Mouse (Mus musculus) heart, postnatal 0 days (tissue): ENCODE data around the gene Vdr. TPM values are rescaled to one million over a fixed set of nuclear protein-coding genes. Genes with fewer than 3 reads are reported as not detected.

ENCODE experiments used
- ATAC-seq: fragments of 200-750 bp; cut with Nextera tagmentation; 2 replicates; pipeline ENCODE4 v1.8.0; 2017; ENCODE audit warnings: low read depth, moderate number of reproducible peaks, moderate library complexity; ENCODE audit not compliant: insufficient read depth
- DNase-seq: peaks from one replicate; pipeline ENCODE4 v3.0.0-alpha.2; 2016; ENCODE audit warnings: low spot score
- H3K27ac ChIP-seq: fragments of 300-500 bp; sonication (generic); 2 replicates; pipeline ENCODE4 v1.5.1; 2014; ENCODE audit warnings: low read depth, mild to moderate bottlenecking
- H3K27me3 ChIP-seq: fragments of 300-500 bp; sonication (generic); 2 replicates; pipeline ENCODE4 v1.6.1; 2014; ENCODE audit warnings: low read length, mixed read lengths; ENCODE audit not compliant: control insufficient read depth, insufficient read depth
- H3K36me3 ChIP-seq: fragments of 300-500 bp; sonication (generic); replicated peaks from 2 replicates; pipeline ENCODE4 v1.6.1; 2014; ENCODE audit warnings: low read length, mixed read lengths; ENCODE audit not compliant: control insufficient read depth, insufficient read depth
- H3K4me1 ChIP-seq: fragments of 300-500 bp; sonication (generic); 2 replicates; pipeline ENCODE4 v1.6.1; 2014; ENCODE audit warnings: antibody characterized with exemption; ENCODE audit not compliant: control insufficient read depth, insufficient read depth
- H3K4me2 ChIP-seq: fragments of 300-500 bp; sonication (generic); 2 replicates; pipeline ENCODE4 v1.6.1; 2014; ENCODE audit warnings: low read depth, mild to moderate bottlenecking, low read length, moderate library complexity
- H3K4me3 ChIP-seq: fragments of 300-500 bp; sonication (generic); 2 replicates; pipeline ENCODE4 v1.5.1; 2014; ENCODE audit warnings: low read depth, low read length
- H3K9ac ChIP-seq: fragments of 300-500 bp; sonication (generic); replicated peaks from 2 replicates; pipeline ENCODE4 v1.6.1; 2014; ENCODE audit warnings: low read depth, low read length, mixed read lengths
- H3K9me3 ChIP-seq: fragments of 300-500 bp; sonication (generic); replicated peaks from 2 replicates; pipeline ENCODE4 v1.6.1; 2016; ENCODE audit warnings: low read length; ENCODE audit not compliant: control insufficient read depth
- CTCF ChIP-seq: IDR thresholded peaks from 2 replicates; pipeline ENCODE4 v1.5.1; 2016; ENCODE audit warnings: antibody characterized with exemption, control low read depth, low read depth
- EP300 ChIP-seq: IDR thresholded peaks from 2 replicates; pipeline ENCODE4 v1.6.1; 2016; ENCODE audit warnings: antibody characterized with exemption, low read depth
- WGBS: fragments of 180-500 bp; shearing (Covaris S2); extraction: QIAGEN DNeasy Blood & Tissue Kit; methylation state at CpG from one replicate; pipeline ENCODE4 v1.1.7; 2014; 5-methylcytosine and 5-hydroxymethylcytosine counted together
- polyA plus RNA-seq: library from polyadenylated mRNA; unstranded; fragments of >200 nt; fragmentation: Nextera tagmentation; extraction: Ambion mirVana; gene quantifications from 2 replicates; pipeline ENCODE4 v1.2.1, GENCODE M21; 2015
- total RNA-seq: library from RNA; depleted of rRNA; stranded (reverse); fragments of >200 nt; gene quantifications from 2 replicates; pipeline ENCODE4 v1.2.3, GENCODE M21; 2014; ENCODE audit warnings: low replicate concordance

Vdr gene
- total and polyA plus RNA-seq, 2 experiments from 2014 or later: 0.15 to 2.6 TPM

GRCm38 (mm10) chr15:97900336-97900912, 10.0 kb downstream of the Vdr start:
- no peak for ATAC-seq

GRCm38 (mm10) chr15:97899714-97900113, 10.7 kb downstream of the Vdr start:
- Histone ChIP-seq H3K36me3 (no peaks in the 10 kb centered on the region), H3K4me1 (peaks cover 14% of the 10 kb centered on the region; the same call in 1 of the 2 replicates), H3K4me3 (no peak overlapping the region), H3K27ac (no peak overlapping the region), H3K9me3 (no peaks in the 10 kb centered on the region), H3K9ac (no peak overlapping the region), H3K4me2 (no peak overlapping the region), H3K27me3 (no peaks in the 10 kb centered on the region)
- no peak for TF ChIP-seq EP300
- DNase-seq (no peak), ATAC-seq (no peak)
- 87% methylated on average over 8 of the region's 8 CpGs for WGBS

More at GRCm38 (mm10) chr15:97900336-97900912, 10.0 kb downstream of the Vdr start:
- no peak for TF ChIP-seq CTCF
- TF ChIP-seq EP300: no peak
- Histone ChIP-seq H3K4me1 (peaks cover 14% of the 10 kb centered on the region; the same call in 1 of the 2 replicates), H3K9me3 (no peaks in the 10 kb centered on the region), H3K27me3 (no peaks in the 10 kb centered on the region), H3K9ac (no peak overlapping the region), H3K36me3 (no peaks in the 10 kb centered on the region), H3K4me3 (no peak overlapping the region), H3K27ac (no peak overlapping the region), H3K4me2 (no peak overlapping the region)
- DNase-seq: no peak
- 66% methylated on average over 12 of the region's 12 CpGs for WGBS

DNA sequence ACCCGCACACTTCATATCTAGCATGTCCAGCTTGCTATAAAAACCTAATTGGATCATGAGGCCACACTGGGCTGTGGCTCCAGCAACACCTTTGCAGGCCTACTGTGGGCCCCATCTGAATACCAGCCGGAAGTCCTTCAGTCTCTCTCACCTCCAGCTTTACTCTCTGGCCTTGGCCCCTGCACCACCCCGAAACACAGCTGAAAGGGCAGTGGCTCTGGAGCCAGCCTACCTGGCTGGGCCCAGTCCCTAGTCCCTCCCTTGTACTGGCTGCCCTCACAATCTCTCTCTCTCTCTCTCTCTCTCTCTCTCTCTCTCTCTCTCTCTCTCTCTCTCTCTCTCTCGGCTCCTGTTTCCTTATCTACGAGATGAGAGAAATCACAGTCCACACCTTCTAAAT, 11.6 kb downstream of the Vdr start:
- ATAC-seq: peak; percentile 22; the same call in 1 of the 2 replicates
- no peak overlapping the region for H3K27ac ChIP-seq
- 73% methylated on average over 5 of the region's 5 CpGs for WGBS

GRCm38 (mm10) chr15:97896861-97897654, 13.4 kb downstream of the Vdr start:
- H3K36me3 ChIP-seq: no peaks in the 10 kb centered on the region
- H3K27ac ChIP-seq: no peak overlapping the region
- no peaks in the 10 kb centered on the region for H3K9me3 ChIP-seq
- H3K27me3 ChIP-seq: no peaks in the 10 kb centered on the region
- 58% methylated on average over 16 of the region's 16 CpGs for WGBS
- no peak overlapping the region for H3K9ac ChIP-seq
- no peak for DNase-seq
- H3K4me1 ChIP-seq: peaks cover 11% of the 10 kb centered on the region; the same call in 1 of the 2 replicates
- H3K4me3 ChIP-seq: no peak overlapping the region
- ATAC-seq: no peak
- no peak for TF ChIP-seq CTCF
- TF ChIP-seq EP300: no peak
- no peak overlapping the region for H3K4me2 ChIP-seq

More for the DNA sequence above, 11.6 kb downstream of the Vdr start:
- DNase-seq: no peak
- Histone ChIP-seq H3K27me3 (no peaks in the 10 kb centered on the region), H3K9ac (no peak overlapping the region), H3K9me3 (no peaks in the 10 kb centered on the region), H3K36me3 (no peaks in the 10 kb centered on the region), H3K4me3 (no peak overlapping the region), H3K4me1 (peaks cover 11% of the 10 kb centered on the region; the same call in 1 of the 2 replicates), H3K4me2 (no peak overlapping the region)
- TF ChIP-seq EP300 (no peak), CTCF (no peak)

- no peak overlapping the region for H3K4me2 ChIP-seq
- H3K4me3 ChIP-seq: no peak overlapping the region
- H3K27ac ChIP-seq: no peak overlapping the region
- no peak for TF ChIP-seq EP300
- no peak for TF ChIP-seq CTCF
- no peaks in the 10 kb centered on the region for H3K27me3 ChIP-seq
- peaks cover 11% of the 10 kb centered on the region; the same call in 1 of the 2 replicates for H3K4me1 ChIP-seq
- H3K9ac ChIP-seq: no peak overlapping the region
- WGBS: 96% methylated on average over 9 of the region's 9 CpGs
- DNase-seq (no peak), ATAC-seq (no peak)
- H3K36me3 ChIP-seq: no peaks in the 10 kb centered on the region
- no peaks in the 10 kb centered on the region for H3K9me3 ChIP-seq
These were observed 14.1 kb downstream of the Vdr start for GRCm38 (mm10) chr15:97896347-97896746.
